Mouse (Mus musculus): ENCODE results near the gene Rbp7.
A peak's percentile ranks its signal among the peaks of the same experiment; 100 is the strongest.

The Rbp7 gene

DNA sequence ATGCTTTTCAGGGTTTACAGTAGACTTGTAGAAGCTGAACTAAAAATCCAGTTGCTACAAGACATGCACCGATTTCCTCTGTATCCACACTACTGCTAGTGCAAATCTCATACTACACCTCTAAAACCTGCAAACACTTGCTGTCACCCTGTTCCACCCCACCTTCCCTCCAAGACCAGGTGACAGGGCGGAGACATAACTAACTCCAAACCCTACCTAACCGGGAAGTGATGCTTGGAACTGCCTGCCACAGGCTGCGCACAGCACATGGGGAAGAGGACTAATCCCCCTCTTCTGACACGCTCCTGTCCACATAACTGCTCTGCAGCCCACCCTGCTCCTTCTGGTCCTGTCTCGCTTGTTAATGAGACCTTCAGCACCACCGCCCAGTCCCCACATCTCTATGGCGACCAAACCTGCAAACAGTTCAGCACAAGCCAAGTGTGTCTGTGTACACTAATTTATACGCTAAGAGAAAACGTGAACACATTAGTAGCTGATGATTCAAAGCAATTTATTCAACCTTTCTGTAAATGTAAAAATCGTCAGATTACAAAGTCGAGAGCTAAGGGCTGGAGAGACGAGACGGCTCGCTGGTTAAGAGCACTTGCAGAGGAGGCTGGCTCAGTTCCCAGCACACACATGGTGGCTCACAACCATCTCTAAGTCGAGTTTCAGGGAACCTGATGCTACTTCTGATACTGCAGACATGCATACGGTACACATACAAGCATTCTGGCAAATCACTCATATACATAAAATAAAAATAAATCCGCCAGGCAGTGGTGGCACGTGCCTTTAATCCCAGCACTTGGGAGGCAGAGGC lies 49.9 kb downstream of the Rbp7 start:
- no peak for DNase-seq

- no peak for DNase-seq
These were observed 51.7 kb downstream of the Rbp7 start for GRCm38 (mm10) chr4:149403037-149403436.

DNA sequence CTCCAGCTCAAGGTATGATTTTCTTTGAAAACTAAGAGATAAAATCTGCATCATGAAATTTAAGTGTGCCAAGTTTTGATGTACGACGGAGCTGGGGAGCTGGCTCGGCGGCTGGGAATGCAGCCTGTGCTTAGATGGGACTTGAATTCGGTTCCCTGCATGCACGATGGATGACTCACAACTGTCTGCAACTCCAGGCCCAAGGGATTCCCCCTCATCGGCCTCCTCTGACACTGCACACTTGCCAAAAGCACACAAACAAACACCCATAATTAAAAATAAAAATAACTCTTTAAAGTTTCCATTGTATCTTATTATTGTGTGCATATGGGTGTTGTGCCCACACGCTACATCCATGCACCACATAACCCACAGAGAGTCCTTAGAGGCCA lies 53.2 kb downstream of the Rbp7 start:
- DNase-seq: no peak

DNA sequence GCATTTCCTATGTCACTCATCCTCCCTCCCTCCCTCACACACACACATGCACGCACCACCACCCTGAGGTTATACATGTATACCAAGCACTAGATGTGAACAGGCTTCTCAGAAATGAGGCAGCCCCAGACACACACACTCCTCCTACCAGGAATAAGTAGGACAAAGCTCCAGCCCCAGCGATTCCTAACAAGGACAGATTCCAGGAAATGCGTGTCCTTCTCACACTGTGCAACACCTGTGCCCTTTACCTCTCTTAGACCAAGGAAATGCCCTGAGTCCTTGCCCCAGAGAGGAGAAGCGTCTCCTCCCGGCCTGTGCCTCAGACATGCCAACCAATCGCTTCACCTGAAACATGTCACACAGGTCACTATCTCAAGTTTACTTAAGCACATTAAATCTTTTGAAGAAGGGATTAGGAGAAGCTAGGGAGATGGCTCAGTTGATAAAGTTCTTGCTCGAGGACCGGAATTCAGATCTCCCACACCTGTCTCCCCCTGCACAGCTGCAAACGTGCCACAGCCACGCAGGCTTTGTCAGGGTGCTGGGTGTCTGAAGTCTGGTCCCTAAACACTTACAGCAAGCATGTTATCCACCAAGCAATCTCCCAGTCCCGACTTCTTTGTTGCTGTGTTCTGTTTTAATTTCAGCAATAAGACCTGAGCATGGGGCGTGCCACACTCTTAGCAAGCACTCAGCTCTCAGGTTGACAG lies 53.7 kb downstream of the Rbp7 start:
- DNase-seq: peak; percentile 73

Data from cerebellum, adult 9-11 months (tissue).